Comparison of ENCODE assay signal across 11 mouse cellular contexts in genomic region chr9:62153263-62153662, GRCm38 (mm10). TPM values are rescaled to one million over a fixed set of nuclear protein-coding genes. Genes with fewer than 3 reads are reported as not detected.
DNase-seq lines count a peak whose midpoint lies in the region; ATAC-seq and TF ChIP-seq lines count a peak whose summit lies in the region.
"Had no signal": no experiment of that assay in that cellular context is flagged by ENCODE, and none has a peak within 500 bp of the region (broad histone marks: within the 10 kb centered on the region; RNA-seq: fewer than 3 reads in every experiment).

No protein-coding gene starts in this region.

- 78% methylated on average over 7 of the region's 7 CpGs for WGBS in stomach, postnatal 0 days

- H3K9ac ChIP-seq in stomach, postnatal 0 days (ENCODE audit: low read length), result no peak overlapping the region

- H3K27ac ChIP-seq in gastrocnemius, adult 2 months, result peak overlapping the region; percentile 53
- no peak overlapping the region for H3K27ac ChIP-seq in stomach, postnatal 0 days (replicated peaks)
- H3K27ac ChIP-seq: left cerebral cortex, adult 2 months had no signal

- DNase-seq in heart, adult 9 months (ENCODE audit: low spot score in 2 of 2), result peak; percentile 15 to 17
- DNase-seq in heart, postnatal 25 days (ENCODE audit: low spot score), result no peak
- peak; percentile 17 for DNase-seq in 3T3-L1 (ENCODE audit: low read depth, low spot score)
- peak; percentile 97 for DNase-seq in brain, adult 2 months (ENCODE audit: low read depth, low spot score)
- DNase-seq in gastrocnemius, adult 2 months, result peak; percentile 85
- DNase-seq in stomach, postnatal 0 days (ENCODE audit: low spot score), result no peak
- no peak for DNase-seq in retina, embryonic 14.5 days (ENCODE audit: low spot score)
- DNase-seq in right cerebral cortex, postnatal 36 days (ENCODE audit: low spot score in 2 of 2), result no peak
- DNase-seq: midbrain, embryonic 14.5 days; retina, postnatal 1 day had no signal

- peak; percentile 1; the same call in 1 of the 2 replicates for TF ChIP-seq CTCF in gastrocnemius, adult 2 months (IDR thresholded peaks at IDR 0.05)
- no peak for TF ChIP-seq CTCF in stomach, postnatal 0 days (IDR thresholded peaks at IDR 0.05; ENCODE audit: low read depth)

- no peaks in the 10 kb centered on the region for H3K4me1 ChIP-seq in stomach, postnatal 0 days (replicated peaks; ENCODE audit: control insufficient read depth, insufficient read depth)

- ATAC-seq in stomach, postnatal 0 days (ENCODE audit: low FRiP score, low TSS enrichment), result no peak

- H3K36me3 ChIP-seq in stomach, postnatal 0 days (ENCODE audit: control insufficient read depth, insufficient read depth, low read length), result no peaks in the 10 kb centered on the region

- H3K4me2 ChIP-seq in stomach, postnatal 0 days (replicated peaks; ENCODE audit: low read depth), result no peak overlapping the region

- H3K9me3 ChIP-seq in stomach, postnatal 0 days (ENCODE audit: control insufficient read depth, low read length), result no peaks in the 10 kb centered on the region

- intact Hi-C loops in heart, postnatal 25 days (cut with DNase I), result no loop called here
- intact Hi-C loops in gastrocnemius, adult 2 months (cut with DNase I), result no loop called here

- no peak for TF ChIP-seq EP300 in stomach, postnatal 0 days (optimal IDR thresholded peaks at IDR 0.05)

- peak overlapping the region; percentile 46 for H3K4me3 ChIP-seq in gastrocnemius, adult 2 months
- no peak overlapping the region for H3K4me3 ChIP-seq in stomach, postnatal 0 days (ENCODE audit: low read depth, low read length)
- H3K4me3 ChIP-seq: left cerebral cortex, adult 2 months had no signal

- no peaks in the 10 kb centered on the region for H3K27me3 ChIP-seq in stomach, postnatal 0 days (ENCODE audit: control insufficient read depth, insufficient read depth, low read length)

RNA-seq across cellular contexts. Expression of gene Glce, which starts 30.8 kb away (rescaled TPM):
- 10 to 100 TPM in 1 of 2 experiments, 1 to 10 TPM in 1; 9.4 to 10.1 TPM for total RNA-seq in heart, postnatal 25 days (2021)
- total RNA-seq in gastrocnemius, adult 2 months (2021), result 1 to 10 TPM; 6.1 to 8.9 TPM
- polyA plus RNA-seq in stomach, postnatal 0 days (2015; fragmentation: Nextera tagmentation; extraction: Ambion mirVana), result 10.8 and 11.2 TPM in 2 replicates

Comparison
In these comparisons a context has a peak if more than half of its experiments do, and no peak if none do; other contexts are left out.
1. DNase-seq: peak in heart, adult 9 months (2 of 2), 3T3-L1 (single experiment), brain, adult 2 months (single experiment) and gastrocnemius, adult 2 months (single experiment); none in heart, postnatal 25 days (single experiment), stomach, postnatal 0 days (single experiment), retina, embryonic 14.5 days (single experiment) and right cerebral cortex, postnatal 36 days (0 of 2).